Mouse (Mus musculus) fibroblast of lung, adult 2 months (primary cell): ENCODE results near the gene Bcl6.

Experiments
- DNase-seq: peaks from one replicate; pipeline ENCODE4 v3.0.0-alpha.2; 2011; ENCODE audit warnings: low read depth

Bcl6 gene

GRCm38 (mm10) chr16:23921697-23922096 is 67.0 kb downstream of the Bcl6 start:
- no peak for DNase-seq

- DNase-seq, result no peak
Measured at GRCm38 (mm10) chr16:23919418-23919817, 69.2 kb downstream of the Bcl6 start.
